Mouse (Mus musculus) hindbrain, embryonic 11.5 days (tissue): Measurements from ENCODE around the gene Myo5c. TPM values are rescaled to one million over a fixed set of nuclear protein-coding genes. Genes with fewer than 3 reads are reported as not detected.
A peak's percentile ranks its signal among the peaks of the same experiment; 100 is the strongest.

ENCODE experiments used
- ATAC-seq: fragments of 200-750 bp; cut with Nextera tagmentation; 2 replicates; pipeline ENCODE4 v1.8.0; 2017; ENCODE audit warnings: mild to moderate bottlenecking, moderate TSS enrichment, moderate library complexity; ENCODE audit not compliant: low FRiP score
- DNase-seq: peaks from one replicate; pipeline ENCODE4 v3.0.0-alpha.2; 2015; ENCODE audit warnings: low spot score
- H3K27ac ChIP-seq: fragments of 300-500 bp; sonication (generic); 2 replicates; pipeline ENCODE4 v1.5.1; 2014; ENCODE audit warnings: mild to moderate bottlenecking, low read depth, low read length
- H3K27me3 ChIP-seq: fragments of 300-500 bp; sonication (generic); 2 replicates; pipeline ENCODE4 v1.6.1; 2014; ENCODE audit warnings: mild to moderate bottlenecking, low read length, moderate library complexity, mixed read lengths; ENCODE audit not compliant: control insufficient read depth, insufficient read depth
- H3K36me3 ChIP-seq: fragments of 300-500 bp; sonication (generic); 2 replicates; pipeline ENCODE4 v1.6.1; 2014; ENCODE audit warnings: mild to moderate bottlenecking, low read length, moderate library complexity, mixed read lengths; ENCODE audit not compliant: control insufficient read depth, insufficient read depth
- H3K4me1 ChIP-seq: fragments of 300-500 bp; sonication (generic); replicated peaks from 2 replicates; pipeline ENCODE4 v1.6.1; 2014; ENCODE audit warnings: low read length, mixed read lengths; ENCODE audit not compliant: control insufficient read depth, insufficient read depth
- H3K4me2 ChIP-seq: fragments of 300-500 bp; sonication (generic); replicated peaks from 2 replicates; pipeline ENCODE4 v1.6.1; 2014; ENCODE audit warnings: mild to moderate bottlenecking, low read depth, low read length
- H3K4me3 ChIP-seq: fragments of 300-500 bp; sonication (generic); 2 replicates; pipeline ENCODE4 v1.5.1; 2014; ENCODE audit warnings: low read depth, low read length
- H3K9ac ChIP-seq: fragments of 300-500 bp; sonication (generic); 2 replicates; pipeline ENCODE4 v1.6.1; 2014; ENCODE audit warnings: low read depth, low read length
- H3K9me3 ChIP-seq: fragments of 300-500 bp; sonication (generic); 2 replicates; pipeline ENCODE4 v1.6.1; 2016; ENCODE audit warnings: low read length; ENCODE audit not compliant: control insufficient read depth
- WGBS: fragments of 180-500 bp; shearing (Covaris S2); extraction: QIAGEN DNeasy Blood & Tissue Kit; methylation state at CpG from one replicate; pipeline ENCODE4 v1.1.7; 2014; 5-methylcytosine and 5-hydroxymethylcytosine counted together
- polyA plus RNA-seq: library from polyadenylated mRNA; unstranded; fragments of >200 nt; fragmentation: Nextera tagmentation; extraction: Ambion mirVana; gene quantifications from 2 replicates; pipeline ENCODE4 v1.2.1, GENCODE M21; 2014

Gene Myo5c
- polyA plus RNA-seq: 0.34 and 0.61 TPM in 2 replicates

- H3K27me3 ChIP-seq: peaks cover 21% of the 10 kb centered on the region
- no peaks in the 10 kb centered on the region for H3K9me3 ChIP-seq
- H3K27ac ChIP-seq: no peak within 1 kb of the TSS
- WGBS: 3% methylated on average over 48 of the region's 48 CpGs
- peak within 1 kb of the TSS; percentile 35 for H3K4me3 ChIP-seq
- DNase-seq: peak; percentile 48
- peak; percentile 47; the same call in 1 of the 2 replicates for ATAC-seq
- H3K4me1 ChIP-seq: peaks cover 5% of the 10 kb centered on the region; the same call in 1 of the 2 replicates
- H3K36me3 ChIP-seq: no peaks in the 10 kb centered on the region
- peak within 1 kb of the TSS; percentile 63 for H3K4me2 ChIP-seq
- peak within 1 kb of the TSS; percentile 17; the same call in 1 of the 2 replicates for H3K9ac ChIP-seq
Observed at GRCm38 (mm10) chr9:75231841-75232746, at the start of gene Myo5c. Gene Myo5c, plus strand, starts transcription at chr9:75232020.

GRCm38 (mm10) chr9:75187646-75188260 lies 44.1 kb upstream of the Myo5c start:
- peaks cover 5% of the 10 kb centered on the region; the same call in 1 of the 2 replicates for H3K36me3 ChIP-seq

GRCm38 (mm10) chr9:75193858-75194257 lies 38.0 kb upstream of the Myo5c start:
- WGBS: 44% methylated on average over 4 of the region's 4 CpGs
- Histone ChIP-seq H3K4me3 (no peak overlapping the region), H3K4me2 (no peak overlapping the region), H3K27me3 (no peaks in the 10 kb centered on the region), H3K9me3 (no peaks in the 10 kb centered on the region), H3K4me1 (no peaks in the 10 kb centered on the region), H3K36me3 (0 out of 2 replicates have a peak, but pooled peaks cover 3% of the 10 kb centered on the region), H3K27ac (no peak overlapping the region), H3K9ac (no peak overlapping the region)
- peak; percentile 11 for DNase-seq
- no peak for ATAC-seq

More at GRCm38 (mm10) chr9:75187646-75188260, 44.1 kb upstream of the Myo5c start:
- 79% methylated on average over 3 of the region's 3 CpGs for WGBS
- no peak overlapping the region for H3K27ac ChIP-seq
- ATAC-seq: no peak
- no peaks in the 10 kb centered on the region for H3K9me3 ChIP-seq
- H3K27me3 ChIP-seq: no peaks in the 10 kb centered on the region
- no peak for DNase-seq
- H3K4me3 ChIP-seq: no peak overlapping the region
- H3K4me2 ChIP-seq: no peak overlapping the region
- H3K9ac ChIP-seq: no peak overlapping the region
- no peaks in the 10 kb centered on the region for H3K4me1 ChIP-seq

- no peak for ATAC-seq
- Histone ChIP-seq H3K9me3 (no peaks in the 10 kb centered on the region), H3K4me2 (no peak overlapping the region), H3K9ac (no peak overlapping the region), H3K4me1 (no peaks in the 10 kb centered on the region), H3K27me3 (no peaks in the 10 kb centered on the region), H3K36me3 (0 out of 2 replicates have a peak, but pooled peaks cover 3% of the 10 kb centered on the region), H3K27ac (no peak overlapping the region), H3K4me3 (no peak overlapping the region)
- 67% methylated on average over 2 of the region's 2 CpGs for WGBS
- DNase-seq: no peak
Observed at GRCm38 (mm10) chr9:75196335-75196734, 35.5 kb upstream of the Myo5c start.

GRCm38 (mm10) chr9:75197297-75197696 lies 34.5 kb upstream of the Myo5c start:
- H3K4me1 ChIP-seq: no peaks in the 10 kb centered on the region
- ATAC-seq (no peak), DNase-seq (peak; percentile 37)
- no peak overlapping the region for H3K9ac ChIP-seq
- H3K27me3 ChIP-seq: no peaks in the 10 kb centered on the region
- no peak overlapping the region for H3K27ac ChIP-seq
- no peak overlapping the region for H3K4me2 ChIP-seq
- WGBS: 57% methylated on average over 6 of the region's 6 CpGs
- H3K36me3 ChIP-seq: 0 out of 2 replicates have a peak, but pooled peaks cover 3% of the 10 kb centered on the region
- no peaks in the 10 kb centered on the region for H3K9me3 ChIP-seq
- H3K4me3 ChIP-seq: no peak overlapping the region

GRCm38 (mm10) chr9:75201506-75201905 lies 30.3 kb upstream of the Myo5c start:
- Histone ChIP-seq H3K27ac (no peak overlapping the region), H3K4me2 (no peak overlapping the region), H3K4me3 (no peak overlapping the region), H3K9ac (no peak overlapping the region), H3K4me1 (no peaks in the 10 kb centered on the region), H3K9me3 (no peaks in the 10 kb centered on the region), H3K36me3 (0 out of 2 replicates have a peak, but pooled peaks cover 3% of the 10 kb centered on the region), H3K27me3 (no peaks in the 10 kb centered on the region)
- WGBS: 94% methylated on average over 1 of the region's 1 CpGs
- no peak for DNase-seq
- no peak for ATAC-seq

GRCm38 (mm10) chr9:75202036-75202435 lies 29.8 kb upstream of the Myo5c start:
- 92% methylated on average over 2 of the region's 2 CpGs for WGBS
- H3K9ac ChIP-seq: no peak overlapping the region
- H3K9me3 ChIP-seq: no peaks in the 10 kb centered on the region
- 0 out of 2 replicates have a peak, but pooled peaks cover 3% of the 10 kb centered on the region for H3K36me3 ChIP-seq
- H3K4me3 ChIP-seq: no peak overlapping the region
- H3K27ac ChIP-seq: no peak overlapping the region
- DNase-seq (no peak), ATAC-seq (no peak)
- no peak overlapping the region for H3K4me2 ChIP-seq
- no peaks in the 10 kb centered on the region for H3K27me3 ChIP-seq
- no peaks in the 10 kb centered on the region for H3K4me1 ChIP-seq

- 0 out of 2 replicates have a peak, but pooled peaks cover 5% of the 10 kb centered on the region for H3K36me3 ChIP-seq
- no peak overlapping the region for H3K27ac ChIP-seq
- DNase-seq (no peak), ATAC-seq (no peak)
- no peaks in the 10 kb centered on the region for H3K4me1 ChIP-seq
- H3K9me3 ChIP-seq: no peaks in the 10 kb centered on the region
- no peak overlapping the region for H3K4me3 ChIP-seq
- no peak overlapping the region for H3K4me2 ChIP-seq
- H3K27me3 ChIP-seq: no peaks in the 10 kb centered on the region
- 94% methylated on average over 1 of the region's 1 CpGs for WGBS
- no peak overlapping the region for H3K9ac ChIP-seq
Observed at GRCm38 (mm10) chr9:75209246-75209645, 22.6 kb upstream of the Myo5c start.
